Mouse (Mus musculus): ENCODE results near the gene Gm28035.
A peak's percentile ranks its signal among the peaks of the same experiment; 100 is the strongest.

Gene Gm28035

DNA sequence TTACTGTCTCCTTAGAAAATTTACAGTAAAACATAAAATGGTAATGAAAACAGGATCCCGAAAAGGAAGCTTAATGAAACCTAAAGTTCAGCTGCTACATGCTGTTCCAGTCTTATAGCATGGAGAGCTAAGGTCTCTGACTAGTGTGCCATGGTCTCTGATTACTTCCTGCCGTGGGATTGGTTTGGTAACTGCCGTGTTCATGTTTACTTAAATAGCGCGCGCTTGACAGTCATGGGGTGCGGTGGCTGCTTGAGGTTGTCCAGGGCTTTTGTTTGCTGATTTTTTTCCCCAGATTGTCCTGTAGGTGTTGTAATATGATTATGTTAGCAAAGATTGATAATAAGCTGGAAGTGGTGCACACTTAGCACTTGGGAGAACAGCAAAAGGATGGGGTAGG is 65.7 kb downstream of the Gm28035 start:
- DNase-seq (ENCODE audit: low spot score): no peak

DNA sequence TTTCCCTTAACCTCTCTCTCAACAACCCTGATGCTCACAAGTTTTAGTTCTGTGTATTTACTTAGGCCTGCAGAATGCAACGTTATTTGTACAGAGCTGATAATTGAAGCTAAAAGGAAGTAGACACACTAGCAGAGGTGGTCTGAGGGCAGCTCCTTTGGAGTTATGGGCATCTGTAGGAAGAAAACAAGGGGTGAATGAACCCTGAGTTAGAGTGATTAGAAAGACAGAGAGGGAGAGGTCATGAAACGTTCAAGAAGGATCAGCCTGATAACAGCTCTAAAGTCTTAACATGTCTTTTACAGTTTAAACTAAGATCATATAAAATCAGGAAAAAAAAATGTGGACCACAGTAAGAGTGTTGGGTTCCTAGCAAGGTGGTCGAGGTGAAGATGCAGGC is 69.0 kb downstream of the Gm28035 start:
- no peak for DNase-seq (ENCODE audit: low spot score)

- DNase-seq (ENCODE audit: low spot score): peak; percentile 77
Measured at GRCm38 (mm10) chr2:30311481-30311880, 71.1 kb downstream of the Gm28035 start.

DNA sequence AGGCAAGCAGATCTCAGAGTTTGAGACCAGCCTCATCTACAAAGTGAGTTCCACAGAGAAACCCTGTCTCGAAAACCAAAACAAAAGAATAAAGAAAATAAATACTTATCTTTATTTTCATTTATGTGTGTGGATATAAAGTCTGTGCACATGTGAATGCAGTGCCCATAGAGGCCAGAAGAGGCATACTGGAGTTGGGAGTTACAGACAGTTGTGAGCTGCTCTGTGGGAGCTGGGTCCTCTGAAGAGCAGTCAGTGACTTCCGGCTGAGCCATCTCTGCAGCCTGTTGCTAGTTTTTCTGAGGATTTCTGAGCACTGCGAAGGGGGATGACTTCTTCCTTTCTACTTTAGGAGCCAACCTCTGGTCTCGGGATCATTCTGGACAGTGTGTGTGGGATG is 75.8 kb downstream of the Gm28035 start:
- DNase-seq (ENCODE audit: low spot score): no peak

DNA sequence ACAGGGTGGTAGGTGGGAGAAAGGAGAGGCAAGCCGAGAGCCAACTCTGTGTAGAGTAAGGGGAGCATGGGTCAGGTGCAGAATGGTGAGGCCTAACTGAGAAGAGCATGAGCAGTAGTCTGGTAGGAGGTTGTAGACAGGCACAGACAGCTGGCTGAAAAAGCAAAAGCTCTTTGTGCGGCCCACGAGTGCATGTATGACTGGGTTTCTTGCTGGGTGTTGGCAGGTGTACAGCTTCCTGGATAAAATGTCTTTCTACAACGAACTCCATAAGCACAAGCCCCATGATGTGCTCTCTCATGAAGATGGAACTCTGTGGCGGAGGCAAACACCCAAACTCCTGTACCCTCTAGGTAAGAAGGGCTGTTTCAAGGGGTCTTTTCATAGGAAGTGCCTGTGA is 76.6 kb downstream of the Gm28035 start:
- no peak for DNase-seq (ENCODE audit: low spot score)

DNA sequence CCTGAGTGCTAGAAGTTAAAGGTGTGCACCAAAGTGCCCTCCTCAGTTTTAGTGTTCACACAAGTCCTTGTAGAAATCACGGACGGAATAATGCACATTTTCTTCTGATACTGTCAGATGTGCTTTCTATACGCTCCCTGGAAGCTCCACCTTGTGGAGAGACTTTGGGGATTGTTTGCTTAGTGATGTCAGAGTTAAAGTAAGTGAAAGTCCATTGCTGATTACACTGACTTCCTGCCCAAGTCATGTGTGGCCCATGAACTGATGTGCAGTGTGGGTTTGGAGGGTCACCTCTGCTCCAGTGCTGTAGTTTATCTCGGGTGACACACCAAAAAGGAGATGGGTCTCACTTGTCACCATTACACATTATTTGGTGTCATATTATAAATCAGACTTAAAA is 78.9 kb downstream of the Gm28035 start:
- DNase-seq (ENCODE audit: low spot score): no peak

- DNase-seq (ENCODE audit: low spot score): no peak
Measured at GRCm38 (mm10) chr2:30323111-30323510, 82.7 kb downstream of the Gm28035 start.

- DNase-seq (ENCODE audit: low spot score): peak; percentile 16
Measured at GRCm38 (mm10) chr2:30325296-30325695, 84.9 kb downstream of the Gm28035 start.

- DNase-seq (ENCODE audit: low spot score): no peak
Measured at GRCm38 (mm10) chr2:30327276-30327675, 86.9 kb downstream of the Gm28035 start.

DNA sequence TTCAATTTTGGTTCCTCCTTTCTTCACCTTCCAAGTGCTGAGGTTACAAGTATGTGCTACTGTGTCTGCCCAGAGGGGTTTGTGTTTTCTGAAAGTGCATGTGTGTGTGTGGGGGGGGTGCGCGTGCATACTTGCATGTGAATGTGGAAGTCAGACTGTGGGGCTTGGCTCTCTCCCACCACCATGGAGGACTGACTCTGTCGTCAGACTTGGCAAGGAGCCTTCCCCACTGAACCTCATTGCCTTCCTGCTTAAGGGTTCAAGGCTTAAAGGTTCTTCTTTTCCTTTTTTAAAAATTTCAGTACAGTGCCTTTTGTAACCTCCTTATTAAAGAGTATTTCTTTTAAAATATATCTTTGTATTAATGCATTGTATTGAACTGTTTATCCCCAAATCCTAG is 88.4 kb downstream of the Gm28035 start:
- no peak for DNase-seq (ENCODE audit: low spot score)

Data from adipocyte (in vitro differentiated cells).